Mouse (Mus musculus) cerebellum, adult 11 months (tissue): ENCODE measurements around the gene Pfkfb4.
A peak's percentile ranks its signal among the peaks of the same experiment; 100 is the strongest.

ENCODE experiments used
- DNase-seq: peaks from one replicate; pipeline ENCODE4 v3.0.0; 2022

The Pfkfb4 gene

DNA sequence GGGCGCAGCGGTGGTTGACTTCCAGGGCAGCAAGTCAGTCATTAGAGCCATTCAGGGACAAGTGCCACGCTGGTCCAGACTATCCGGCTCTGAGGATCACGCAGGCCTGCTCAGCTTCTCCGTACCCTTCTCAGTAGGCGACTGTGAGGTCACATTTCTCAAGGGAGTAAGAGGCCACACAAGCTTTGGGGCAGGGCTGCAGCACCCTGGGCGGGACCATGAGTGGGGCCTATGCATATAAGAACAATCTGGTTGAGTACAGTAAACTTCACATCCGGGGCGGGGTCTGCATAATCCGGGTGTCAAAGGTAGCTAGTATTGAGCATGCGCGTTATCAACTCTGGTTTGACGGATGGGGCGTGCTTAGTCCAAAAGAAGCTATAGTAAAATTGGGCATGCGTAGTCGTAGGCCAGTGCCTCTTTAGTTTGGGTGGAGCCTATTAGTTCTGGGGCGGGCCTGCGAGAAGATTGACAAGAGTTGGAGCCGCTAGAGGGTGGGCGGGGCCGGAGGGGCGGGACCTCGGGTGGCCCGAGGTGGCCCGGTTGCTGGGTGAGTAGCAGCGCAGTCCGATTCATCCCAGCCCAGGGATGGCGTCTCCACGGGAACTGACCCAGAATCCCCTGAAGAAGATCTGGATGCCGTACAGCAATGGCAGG, at the start of gene Pfkfb4:
Gene Pfkfb4 (plus strand): TSS at position 351 of the 657 bp plus-strand sequence.
- peak; percentile 91 for DNase-seq

DNA sequence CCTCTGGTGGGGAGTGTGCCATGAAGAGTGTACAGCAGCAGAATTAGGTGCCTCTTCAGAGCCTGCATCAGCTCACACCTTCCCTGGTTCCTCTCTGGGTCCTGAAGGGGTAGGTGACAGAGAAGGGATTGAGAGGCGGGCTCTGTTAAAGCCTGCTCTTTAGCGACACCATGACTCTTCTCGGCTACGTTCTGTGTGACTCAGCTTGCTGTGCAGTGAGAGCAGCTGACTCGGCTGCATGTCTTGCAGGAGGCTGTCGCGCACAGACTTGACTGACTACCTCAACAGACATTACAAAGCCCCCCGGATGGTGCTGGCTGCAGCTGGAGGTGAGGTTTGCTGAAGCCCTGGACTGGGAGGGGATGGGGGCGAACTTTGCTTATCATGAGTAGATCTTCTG, 46.5 kb upstream of the Pfkfb4 start:
- no peak for DNase-seq

DNA sequence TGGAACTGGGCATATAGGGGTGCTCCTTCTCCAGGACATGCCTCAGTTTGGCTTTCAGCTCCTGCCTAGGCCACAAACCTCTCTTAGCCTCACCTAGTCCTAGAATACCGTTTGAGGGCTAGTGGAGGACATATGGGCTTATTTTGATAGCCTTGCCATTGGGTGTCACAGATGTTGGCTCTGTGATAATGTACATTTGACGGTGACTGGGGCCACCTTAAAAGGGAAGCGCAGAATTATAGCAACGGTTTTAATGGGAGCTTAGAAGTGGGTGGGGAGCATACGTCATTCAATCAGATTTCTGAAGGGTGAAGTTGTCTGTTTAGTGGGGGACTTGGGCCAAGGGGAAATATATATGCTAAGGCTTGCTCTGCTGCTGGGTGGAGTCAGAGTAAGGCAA, 46.0 kb upstream of the Pfkfb4 start:
- no peak for DNase-seq

DNA sequence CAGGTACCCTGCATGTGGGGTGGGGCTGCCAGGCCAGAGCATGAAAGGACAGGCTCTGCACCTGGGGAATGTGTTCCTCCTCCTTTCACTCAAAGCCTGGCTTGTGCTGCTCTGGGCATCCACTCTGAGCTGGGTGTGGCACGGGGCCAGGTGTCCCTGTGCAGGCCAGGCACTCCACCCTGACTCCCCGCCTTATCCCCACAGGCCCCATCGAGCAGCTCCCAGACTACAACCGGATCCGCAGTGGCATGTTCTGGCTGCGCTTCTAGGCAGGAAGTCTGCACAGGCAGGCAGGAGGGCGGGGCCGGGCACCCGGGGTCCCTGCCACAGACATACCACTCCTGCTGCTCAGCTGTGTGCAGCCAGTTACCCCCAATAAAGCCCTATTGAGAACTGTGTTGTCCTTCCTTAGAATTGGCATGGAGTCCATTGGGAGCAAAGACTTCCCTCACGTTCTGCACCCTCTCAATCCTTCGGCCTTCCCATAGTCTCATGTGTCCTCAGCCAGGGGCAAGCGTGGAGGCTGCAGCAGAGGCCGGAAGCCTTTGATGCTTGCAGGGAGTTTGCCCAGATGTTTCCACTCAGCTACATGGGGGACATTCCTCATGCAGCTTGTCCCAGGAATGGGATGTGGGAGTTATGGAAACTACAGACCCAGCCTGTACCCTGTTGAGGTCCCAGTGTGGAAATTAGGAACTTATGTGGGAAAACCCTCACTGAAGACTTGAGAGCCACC, 42.2 kb upstream of the Pfkfb4 start:
- peak; percentile 43 for DNase-seq

DNA sequence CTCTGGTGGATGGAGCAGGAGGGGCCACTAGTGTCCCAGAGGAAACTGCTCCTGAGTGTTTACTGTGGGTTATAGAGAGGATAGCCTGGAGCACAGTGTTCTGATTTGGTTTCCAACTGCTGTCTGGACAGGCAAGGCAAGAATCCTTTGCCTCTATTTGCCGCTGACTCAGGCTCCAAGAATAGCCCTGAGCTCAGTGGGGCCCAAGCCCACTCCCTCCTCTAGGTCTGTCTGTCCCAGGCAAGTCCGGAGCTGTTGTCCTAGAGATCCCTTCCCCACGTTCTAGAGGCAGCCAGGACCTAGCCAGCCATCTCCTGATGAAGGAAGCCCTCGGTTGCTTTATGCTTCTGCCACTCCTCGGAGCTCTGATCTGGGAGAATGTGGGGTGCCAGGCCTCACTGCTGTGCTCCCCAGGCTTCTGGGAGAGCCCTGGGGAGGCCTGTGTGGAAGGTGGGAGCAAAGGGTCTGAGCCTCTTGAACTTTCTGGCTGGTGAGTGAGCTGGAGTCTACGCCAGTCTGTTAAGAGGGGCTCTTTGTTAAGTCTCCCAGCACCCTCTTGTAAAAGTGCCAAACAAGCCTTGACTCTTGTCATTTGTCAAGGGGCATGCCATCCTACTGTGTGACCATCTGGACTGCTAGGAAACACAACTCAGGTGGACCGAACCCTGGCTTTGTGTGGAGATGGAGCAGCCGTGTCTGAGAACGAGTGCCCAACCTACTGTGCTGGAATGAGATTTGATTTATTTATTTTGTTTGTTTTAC, 41.4 kb upstream of the Pfkfb4 start:
- no peak for DNase-seq

DNA sequence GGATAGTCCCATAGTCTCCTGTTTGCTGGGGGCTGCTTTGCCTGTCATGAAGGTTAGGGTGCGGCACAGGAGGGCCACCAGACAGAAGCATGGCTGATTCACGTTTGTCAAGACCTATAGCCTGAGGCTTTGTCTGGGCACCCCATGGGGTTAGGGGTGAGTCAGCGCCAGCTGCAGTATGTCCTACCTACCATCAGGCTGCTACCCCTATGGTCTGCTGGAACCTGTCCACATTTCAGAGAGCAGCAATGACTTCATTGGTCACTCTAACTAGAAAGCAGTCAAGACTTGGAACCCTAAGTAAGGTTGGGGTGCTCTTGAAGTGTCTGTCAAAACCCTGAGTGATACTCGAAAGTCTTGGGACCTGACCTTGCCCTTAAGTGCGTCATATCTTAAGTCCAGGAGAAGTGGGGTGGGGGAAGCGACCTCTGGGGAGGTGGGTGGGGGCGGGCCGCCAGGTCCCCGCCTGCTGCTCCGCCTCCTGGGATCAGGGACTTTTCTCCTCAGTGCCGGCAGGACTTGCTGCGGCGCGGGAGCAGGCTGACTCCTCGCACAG, 38.4 kb upstream of the Pfkfb4 start, which contains the start of gene Col7a1:
Gene Col7a1 (plus strand): TSS at position 506 of the 556 bp plus-strand sequence.
- DNase-seq, result no peak

DNA sequence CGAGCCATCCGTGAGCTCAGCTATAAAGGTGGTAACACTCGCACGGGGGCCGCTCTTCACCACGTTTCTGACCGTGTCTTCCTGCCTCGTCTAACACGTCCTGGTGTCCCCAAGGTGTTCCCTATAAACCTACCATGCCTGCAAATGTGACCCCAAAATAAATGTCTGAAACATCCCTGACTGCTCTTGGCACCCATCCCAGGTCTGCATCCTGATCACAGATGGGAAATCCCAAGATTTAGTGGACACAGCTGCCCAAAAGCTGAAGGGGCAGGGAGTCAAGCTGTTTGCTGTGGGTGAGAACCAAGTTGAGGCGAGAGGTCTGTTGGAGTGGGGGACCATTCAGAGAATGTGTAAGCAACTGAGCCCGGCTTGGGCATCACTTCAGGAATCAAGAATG, 36.3 kb upstream of the Pfkfb4 start:
- no peak for DNase-seq

DNA sequence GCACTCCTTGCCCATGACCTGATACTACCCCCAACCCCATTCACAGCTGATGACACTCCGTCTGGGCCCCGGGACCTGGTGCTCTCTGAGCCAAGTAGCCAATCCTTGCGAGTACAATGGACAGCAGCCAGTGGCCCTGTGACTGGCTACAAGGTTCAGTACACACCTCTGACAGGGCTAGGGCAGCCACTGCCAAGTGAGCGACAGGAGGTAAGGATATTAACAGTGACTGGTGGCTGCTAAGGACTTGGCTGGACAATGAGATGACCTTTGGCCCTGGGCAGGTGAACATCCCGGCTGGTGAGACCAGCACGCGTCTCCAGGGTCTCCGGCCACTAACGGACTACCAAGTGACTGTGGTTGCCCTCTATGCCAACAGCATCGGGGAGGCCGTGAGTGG, 35.7 kb upstream of the Pfkfb4 start:
- DNase-seq, result no peak

DNA sequence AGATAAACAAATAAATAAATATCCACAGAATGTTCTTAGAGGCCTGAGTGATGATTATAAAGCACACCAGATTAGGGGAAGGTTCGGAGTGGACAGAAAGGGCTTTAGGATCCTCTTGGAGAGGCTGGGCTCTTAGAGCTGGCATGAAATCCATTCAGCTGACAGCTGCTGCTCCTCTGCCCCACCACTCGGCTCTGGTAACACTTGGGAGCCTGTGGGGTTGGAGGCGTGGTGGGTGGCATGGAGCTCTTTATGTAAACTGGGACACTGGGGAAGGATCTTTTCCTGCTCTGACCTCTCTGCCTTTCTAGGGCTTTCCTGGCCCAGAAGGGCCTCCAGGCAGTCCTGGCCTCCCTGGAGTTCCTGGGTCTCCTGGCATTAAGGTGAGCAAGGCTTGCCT, 28.0 kb upstream of the Pfkfb4 start:
- no peak for DNase-seq

DNA sequence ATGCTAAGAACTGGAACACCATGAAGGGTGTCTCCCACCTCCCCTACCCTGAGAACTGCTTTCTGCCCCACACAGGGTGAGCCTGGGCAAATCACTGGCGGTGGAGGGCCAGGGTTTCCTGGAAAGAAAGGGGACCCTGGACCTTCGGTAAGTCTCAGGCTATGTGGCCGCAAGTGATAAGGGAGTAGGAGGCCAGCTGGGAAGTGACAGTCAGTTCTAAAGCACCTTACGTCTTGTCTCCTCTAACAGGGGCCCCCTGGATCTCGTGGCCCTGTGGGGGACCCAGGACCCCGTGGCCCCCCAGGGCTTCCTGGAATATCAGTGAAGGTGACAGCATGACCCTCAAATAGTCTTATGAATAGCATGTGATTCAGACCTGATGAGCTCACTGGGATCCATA, 27.2 kb upstream of the Pfkfb4 start:
- DNase-seq, result no peak

DNA sequence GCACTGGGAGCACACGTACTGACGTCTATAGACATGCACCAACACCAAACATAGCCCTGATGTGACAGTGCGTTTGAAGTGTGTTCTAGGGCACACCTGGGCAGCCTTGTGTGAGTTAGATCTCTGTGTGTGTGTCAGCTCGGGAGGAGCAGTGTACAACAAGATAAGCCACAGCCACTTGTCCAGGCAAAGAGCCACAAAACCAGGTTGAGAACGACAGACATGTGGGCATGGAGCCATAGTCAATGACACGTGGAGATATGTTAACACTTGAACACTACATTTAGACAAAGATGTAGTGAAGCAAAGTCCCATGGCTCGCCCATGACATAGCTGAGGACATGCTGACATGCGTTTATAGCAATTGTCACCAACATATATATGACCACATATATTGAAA, 21.0 kb upstream of the Pfkfb4 start:
- DNase-seq, result no peak

DNA sequence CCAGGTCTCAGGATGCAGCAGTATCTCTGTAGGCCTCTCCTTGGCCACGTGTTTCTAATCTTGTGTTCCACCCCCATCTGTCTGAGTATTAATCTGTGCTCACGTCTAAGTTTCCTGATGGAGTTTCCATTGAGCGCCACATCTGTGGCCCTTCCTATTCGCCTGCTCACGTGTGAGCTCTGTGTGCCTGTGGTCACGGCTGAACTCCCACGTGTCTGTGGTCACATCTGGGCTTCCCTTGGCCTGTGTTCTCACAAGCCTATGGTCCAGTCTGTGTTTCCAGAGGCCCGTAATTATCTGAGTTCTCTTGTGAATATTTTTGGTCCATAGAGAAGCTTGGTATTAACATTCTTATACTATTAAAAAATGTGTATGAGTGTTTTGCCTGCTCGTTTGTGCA, 15.1 kb upstream of the Pfkfb4 start:
- no peak for DNase-seq

DNA sequence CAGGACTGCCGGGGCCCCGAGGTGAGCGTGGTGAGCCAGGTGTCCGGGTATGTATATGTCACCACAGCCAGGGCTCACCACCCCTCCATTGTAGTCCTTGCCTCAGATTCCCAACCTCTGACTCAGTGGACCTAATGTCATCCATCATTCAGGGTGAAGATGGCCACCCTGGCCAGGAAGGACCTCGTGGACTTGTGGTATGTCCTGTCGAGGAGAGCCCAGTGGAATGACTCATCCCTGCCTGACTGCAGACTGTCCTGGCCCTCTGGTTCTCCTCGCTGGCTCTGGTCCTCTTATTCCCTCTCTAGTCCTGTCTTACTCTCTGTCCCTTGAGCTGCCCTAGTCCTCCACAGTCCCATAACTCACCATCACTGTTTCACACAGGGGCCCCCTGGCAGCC, 13.6 kb upstream of the Pfkfb4 start:
- no peak for DNase-seq

DNA sequence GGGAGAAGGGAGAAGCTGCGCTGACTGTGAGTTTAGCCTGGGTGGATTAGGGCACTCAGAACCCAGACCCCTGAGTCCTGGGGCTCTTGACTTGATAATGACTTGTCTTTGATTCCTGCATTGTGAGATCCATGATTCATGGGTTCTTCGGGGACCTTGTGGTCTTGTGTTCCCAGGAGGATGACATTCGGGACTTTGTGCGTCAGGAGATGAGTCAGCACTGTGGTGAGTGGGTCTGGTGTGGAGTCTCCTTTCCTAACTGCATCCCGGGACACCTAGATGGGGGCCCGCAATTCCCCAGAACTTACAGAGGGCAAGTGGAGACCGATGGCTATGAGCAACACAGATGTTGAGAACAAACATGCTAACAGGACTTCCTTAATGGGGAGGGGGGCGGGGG, 9.1 kb upstream of the Pfkfb4 start:
- no peak for DNase-seq

DNA sequence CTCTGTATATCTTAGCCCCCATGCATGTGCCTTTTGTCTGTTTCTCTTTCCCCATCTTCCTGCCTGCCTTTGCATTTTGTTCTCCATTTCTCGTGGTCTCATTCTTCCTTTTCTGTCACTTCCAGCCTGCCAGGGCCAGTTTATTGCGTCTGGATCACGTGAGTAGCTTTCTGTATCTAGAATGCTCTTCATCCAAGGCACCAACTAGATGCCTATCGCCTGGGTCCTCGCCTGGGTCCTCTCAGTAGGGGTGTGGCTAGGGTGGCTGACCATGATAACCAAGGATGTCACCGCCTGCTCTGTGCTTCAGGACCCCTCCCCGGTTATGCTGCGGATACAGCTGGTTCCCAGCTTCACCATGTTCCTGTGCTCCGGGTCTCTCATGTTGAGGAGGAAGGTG, 8.4 kb upstream of the Pfkfb4 start:
- DNase-seq, result no peak

DNA sequence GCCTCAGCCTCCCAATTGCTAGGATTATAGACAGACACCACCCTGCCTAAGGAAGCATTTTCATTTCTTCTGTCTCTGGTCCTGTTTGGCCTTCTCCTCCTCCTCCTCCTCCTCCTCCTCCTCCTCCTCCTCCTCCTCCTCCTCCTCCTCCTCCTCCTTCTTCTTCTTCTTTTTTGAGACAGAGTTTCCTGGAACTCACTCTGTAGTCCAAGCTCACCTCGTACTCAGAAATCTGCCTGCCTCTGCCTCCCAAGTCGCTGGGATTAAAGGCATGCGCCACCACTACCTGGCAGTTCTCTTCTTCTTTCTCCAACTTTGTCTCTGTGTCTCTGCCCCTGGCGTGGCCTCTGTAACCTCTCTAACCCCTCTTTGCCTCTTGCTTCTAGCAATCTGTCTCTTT, 5.9 kb upstream of the Pfkfb4 start, which contains the start of gene Ucn2:
Gene Ucn2 (plus strand): TSS at position 301 of the 400 bp plus-strand sequence.
- no peak for DNase-seq

DNA sequence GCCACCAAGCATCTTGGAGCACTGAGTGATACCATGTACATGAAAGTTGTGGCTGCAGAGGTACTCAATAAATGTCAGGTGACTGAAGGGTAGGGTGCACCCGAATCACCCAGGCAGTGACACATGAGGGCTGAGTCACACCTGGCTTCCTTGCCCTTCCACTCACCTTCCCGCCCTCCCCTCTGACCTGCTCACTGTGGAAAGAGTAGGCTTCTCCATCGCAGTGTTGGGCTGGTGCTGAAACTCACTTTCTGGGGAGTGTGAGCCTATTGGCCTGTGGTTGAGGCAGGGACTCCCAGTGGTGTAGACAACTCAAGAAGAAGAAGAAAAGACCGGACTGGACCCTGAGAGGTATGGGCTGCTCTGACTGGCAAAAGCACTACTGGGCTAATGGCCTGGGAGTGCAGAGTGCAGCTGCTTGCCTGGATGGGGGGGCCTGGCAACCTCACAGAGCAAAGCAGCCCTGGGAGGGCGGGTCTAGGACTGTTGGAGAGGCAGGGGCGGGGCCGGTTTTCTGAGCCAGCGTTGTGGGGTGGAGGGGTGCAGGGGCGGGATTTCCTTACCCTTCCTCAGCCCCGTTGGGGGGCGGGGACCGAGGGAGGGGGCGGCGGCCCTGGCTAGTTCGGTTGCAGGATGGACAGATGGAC, 3.8 kb upstream of the Pfkfb4 start:
- DNase-seq, result no peak

DNA sequence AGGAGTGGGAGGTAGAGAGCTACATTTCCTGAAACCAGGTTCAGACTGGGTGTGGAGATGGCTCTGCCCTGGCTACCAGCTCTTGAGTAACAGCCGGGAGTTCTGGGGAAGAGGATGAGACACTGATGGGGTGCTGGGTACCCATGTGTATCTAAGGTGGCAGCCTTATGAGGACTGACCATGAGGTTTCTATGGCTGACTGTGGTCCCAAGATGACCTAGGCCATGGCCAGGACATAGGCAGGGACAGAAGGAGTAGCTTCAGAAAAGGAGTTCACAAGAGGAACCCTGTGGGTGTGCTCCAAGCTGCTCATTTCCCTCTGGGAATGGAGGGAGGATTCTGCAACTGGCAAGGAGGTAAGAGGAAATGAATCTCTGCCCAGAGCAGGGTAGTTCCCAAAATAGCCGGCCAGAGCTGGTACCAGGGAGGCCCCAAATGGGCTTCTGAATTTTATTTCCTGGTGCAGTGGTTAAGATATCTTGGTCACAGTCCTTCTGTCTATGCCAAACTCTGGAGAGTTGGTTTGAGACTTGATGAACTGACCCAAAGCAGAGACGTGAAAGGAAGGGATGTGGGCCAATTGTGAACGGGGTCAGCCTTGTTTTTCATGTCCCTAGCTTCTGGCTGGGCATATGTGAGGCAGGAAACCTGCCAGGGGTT, 1.6 kb upstream of the Pfkfb4 start:
- DNase-seq, result no peak

DNA sequence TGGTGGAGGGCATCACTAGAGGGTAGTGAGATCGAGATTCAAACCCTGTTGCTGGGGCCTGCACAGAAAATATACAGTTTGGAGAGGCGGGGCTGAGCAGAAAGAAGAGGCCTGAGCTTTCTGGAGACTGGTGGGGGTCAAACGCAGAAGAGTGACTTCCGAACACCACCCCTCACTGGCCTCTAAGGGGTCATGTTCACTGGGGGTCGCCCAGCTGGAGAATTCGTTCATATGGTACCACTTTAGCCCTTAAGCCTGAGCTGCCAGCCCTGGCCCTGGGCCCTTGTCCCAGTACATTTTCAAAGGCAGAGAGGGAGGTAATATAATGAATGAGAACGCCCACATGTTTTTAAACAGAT, 1.1 kb upstream of the Pfkfb4 start:
- DNase-seq, result peak; percentile 30

DNA sequence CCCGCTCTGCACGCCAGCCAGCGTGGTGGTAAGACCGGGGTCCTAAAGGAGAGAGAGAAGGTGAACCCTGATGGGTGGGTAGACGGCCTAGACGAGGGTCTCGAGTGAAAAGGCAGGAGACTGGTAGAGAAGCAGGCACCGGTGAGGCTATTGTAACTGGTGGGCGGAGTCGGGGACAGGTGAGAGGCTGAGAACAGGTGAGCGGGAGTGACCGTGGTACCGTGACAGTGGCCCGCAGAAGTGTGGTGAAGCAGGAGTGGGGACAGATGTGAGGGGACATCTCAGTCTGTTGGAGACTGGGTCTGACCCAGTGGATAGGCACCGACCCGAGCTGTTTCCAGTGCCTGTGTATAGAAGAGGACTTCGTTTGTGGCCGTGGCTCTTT, 499 bp downstream of the Pfkfb4 start:
- no peak for DNase-seq

DNA sequence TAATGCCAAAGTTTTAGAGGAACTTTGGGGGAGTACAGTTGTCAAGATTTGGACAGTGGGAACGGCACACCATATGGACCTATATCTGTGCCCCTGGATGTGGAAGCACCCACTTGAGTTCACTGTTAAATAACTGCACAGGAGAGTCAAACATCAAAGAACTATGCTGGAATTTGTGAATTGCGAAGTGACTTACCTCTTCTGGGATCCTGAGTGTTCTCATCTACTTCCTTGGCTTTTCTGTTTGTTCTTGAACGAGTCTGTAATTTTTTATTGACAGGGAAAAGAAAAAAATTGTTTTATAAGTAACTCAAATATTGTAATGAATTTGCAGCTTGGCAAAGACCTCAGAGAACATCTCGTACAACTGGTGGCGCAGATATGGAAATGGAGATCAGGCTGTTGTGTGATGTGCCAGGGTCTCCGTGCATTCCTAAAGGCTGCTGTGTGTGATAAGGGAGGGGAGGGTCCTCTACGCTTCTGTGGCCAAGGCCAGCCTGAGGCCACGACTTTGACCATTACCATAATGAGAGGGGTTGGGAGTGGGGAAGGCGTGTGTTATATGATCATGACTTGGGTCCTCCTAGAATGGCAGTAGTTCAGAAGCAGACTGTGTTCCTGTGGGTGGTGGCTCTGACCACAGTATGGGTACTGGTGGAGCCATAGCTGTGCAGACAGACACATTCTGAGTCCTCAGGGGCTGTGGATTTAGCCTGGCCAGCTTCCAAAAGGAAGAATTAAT, 1.2 kb downstream of the Pfkfb4 start:
- DNase-seq, result no peak

DNA sequence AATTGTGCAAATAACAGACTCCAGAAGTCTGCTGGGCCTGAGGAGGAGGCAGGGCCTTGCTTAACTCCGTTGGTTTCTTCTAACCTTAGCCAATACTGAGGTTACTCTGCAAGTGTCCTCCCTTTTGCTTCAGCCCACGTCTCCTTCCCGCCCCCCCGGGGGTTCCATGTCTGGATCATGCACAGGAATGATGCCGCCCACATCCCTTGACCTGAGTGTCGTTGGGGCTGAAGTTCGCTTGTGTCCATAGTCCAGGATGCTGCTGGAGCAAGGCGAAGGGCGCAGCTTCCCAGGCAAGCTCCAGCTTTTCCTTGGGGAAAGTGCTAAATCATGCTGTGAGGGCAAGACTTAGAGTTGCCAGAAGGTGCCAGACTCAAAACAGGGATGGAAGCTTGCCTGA, 4.8 kb downstream of the Pfkfb4 start:
- DNase-seq, result no peak
